Mouse (Mus musculus) midbrain, postnatal 0 days (tissue): ENCODE results near the gene Miga2. TPM values are rescaled to one million over a fixed set of nuclear protein-coding genes. Genes with fewer than 3 reads are reported as not detected.

Experiments
- ATAC-seq: fragments of 200-750 bp; cut with Nextera tagmentation; 2 replicates; pipeline ENCODE4 v1.8.0; 2017; ENCODE audit warnings: moderate number of reproducible peaks, mild to moderate bottlenecking, moderate TSS enrichment, moderate library complexity; ENCODE audit not compliant: low FRiP score
- DNase-seq: peaks from one replicate; pipeline ENCODE4 v3.0.0-alpha.2; 2015; ENCODE audit warnings: low spot score
- H3K27ac ChIP-seq: fragments of 300-500 bp; sonication (generic); 2 replicates; pipeline ENCODE4 v1.5.1; 2014; ENCODE audit warnings: low read depth, mild to moderate bottlenecking, low read length, mixed read lengths
- H3K27me3 ChIP-seq: fragments of 300-500 bp; sonication (generic); 2 replicates; pipeline ENCODE4 v1.6.1; 2014; ENCODE audit warnings: low read length, control low read depth, mixed read lengths; ENCODE audit not compliant: insufficient read depth
- H3K36me3 ChIP-seq: fragments of 300-500 bp; sonication (generic); 2 replicates; pipeline ENCODE4 v1.6.1; 2014; ENCODE audit warnings: low read length, control low read depth, mixed read lengths; ENCODE audit not compliant: insufficient read depth
- H3K4me1 ChIP-seq: fragments of 300-500 bp; sonication (generic); 2 replicates; pipeline ENCODE4 v1.6.1; 2014; ENCODE audit warnings: mild to moderate bottlenecking, control low read depth, antibody characterized with exemption, low read length, mixed read lengths; ENCODE audit not compliant: insufficient read depth
- H3K4me2 ChIP-seq: fragments of 300-500 bp; sonication (generic); 2 replicates; pipeline ENCODE4 v1.6.1; 2014; ENCODE audit warnings: low read depth, mild to moderate bottlenecking, low read length, mixed read lengths; ENCODE audit not compliant: poor library complexity, severe bottlenecking
- H3K4me3 ChIP-seq: fragments of 300-500 bp; sonication (generic); 2 replicates; pipeline ENCODE4 v1.5.1; 2014; ENCODE audit warnings: low read depth, mild to moderate bottlenecking, low read length, moderate library complexity
- H3K9ac ChIP-seq: fragments of 300-500 bp; sonication (generic); replicated peaks from 2 replicates; pipeline ENCODE4 v1.6.1; 2014; ENCODE audit warnings: mild to moderate bottlenecking, low read length, moderate library complexity, mixed read lengths; ENCODE audit not compliant: poor library complexity, severe bottlenecking
- H3K9me3 ChIP-seq: fragments of 300-500 bp; sonication (generic); 2 replicates; pipeline ENCODE4 v1.6.1; 2016; ENCODE audit warnings: low read length, control low read depth
- CTCF ChIP-seq: IDR thresholded peaks from 2 replicates; pipeline ENCODE4 v1.5.1; 2016; ENCODE audit warnings: antibody characterized with exemption, mild to moderate bottlenecking
- WGBS: fragments of 180-500 bp; shearing (Covaris S2); extraction: QIAGEN DNeasy Blood & Tissue Kit; methylation state at CpG from one replicate; pipeline ENCODE4 v1.1.7; 2014; 5-methylcytosine and 5-hydroxymethylcytosine counted together
- polyA plus RNA-seq: library from polyadenylated mRNA; unstranded; fragments of >200 nt; fragmentation: Nextera tagmentation; extraction: Ambion mirVana; gene quantifications from 2 replicates; pipeline ENCODE4 v1.2.1, GENCODE M21; 2015
- total RNA-seq: library from RNA; depleted of rRNA; stranded (reverse); fragments of >200 nt; gene quantifications from 2 replicates; pipeline ENCODE4 v1.2.3, GENCODE M21; 2014

Gene Miga2
- total and polyA plus RNA-seq, 2 experiments from 2014 or later: 28.7 to 64.2 TPM

DNA sequence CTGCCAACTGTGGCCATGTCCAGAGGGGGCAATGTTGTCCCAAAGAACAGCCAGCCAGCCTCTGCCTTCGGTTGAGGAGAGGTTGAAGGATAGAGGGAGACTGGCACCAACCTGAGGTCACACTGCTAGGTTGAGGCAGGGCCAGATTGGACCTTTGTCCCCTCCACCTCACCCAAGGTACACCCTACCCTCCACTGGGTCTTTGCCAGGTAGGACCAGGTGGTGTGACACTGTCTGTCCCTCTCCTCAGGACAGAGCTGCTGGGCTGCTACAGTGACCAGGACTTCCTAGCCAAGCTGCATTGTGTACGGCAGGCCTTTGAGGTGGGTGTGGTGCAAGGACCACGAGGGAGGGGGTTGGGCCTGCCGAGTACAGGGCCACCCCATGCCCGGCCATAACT lies 13.7 kb downstream of the Miga2 start:
- no peaks in the 10 kb centered on the region for H3K4me1 ChIP-seq
- H3K4me2 ChIP-seq: no peak overlapping the region
- H3K27ac ChIP-seq: no peak overlapping the region
- no peak overlapping the region for H3K9ac ChIP-seq
- DNase-seq (no peak), ATAC-seq (no peak)
- no peak overlapping the region for H3K4me3 ChIP-seq
- WGBS: 93% methylated on average over 5 of the region's 5 CpGs
- H3K27me3 ChIP-seq: no peaks in the 10 kb centered on the region
- H3K9me3 ChIP-seq: no peaks in the 10 kb centered on the region
- peaks cover 74% of the 10 kb centered on the region for H3K36me3 ChIP-seq
- TF ChIP-seq CTCF: no peak

DNA sequence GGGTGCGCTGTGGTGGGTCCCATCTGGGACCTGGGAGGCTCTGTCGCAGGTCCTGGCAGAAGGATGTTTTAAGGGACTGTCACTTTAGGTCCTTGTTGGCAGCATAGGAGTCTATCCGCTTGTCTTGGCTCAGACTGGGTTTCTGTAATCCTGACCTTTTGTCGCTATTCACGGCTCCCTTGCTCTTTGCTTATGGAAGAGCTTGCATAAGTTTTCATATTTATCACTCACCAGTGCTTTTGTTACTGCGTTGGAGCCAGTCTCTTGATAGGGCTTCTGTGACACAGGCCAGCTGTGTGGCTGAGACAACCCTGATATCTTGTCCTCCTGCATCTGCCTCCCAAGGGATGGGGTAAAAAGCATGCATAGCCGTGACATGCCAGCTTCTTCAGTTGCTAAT lies 15.3 kb downstream of the Miga2 start:
- no peak for DNase-seq
- no peaks in the 10 kb centered on the region for H3K4me1 ChIP-seq
- no peaks in the 10 kb centered on the region for H3K9me3 ChIP-seq
- no peak overlapping the region for H3K4me3 ChIP-seq
- no peak overlapping the region for H3K9ac ChIP-seq
- no peak for ATAC-seq
- 90% methylated on average over 7 of the region's 7 CpGs for WGBS
- H3K27me3 ChIP-seq: no peaks in the 10 kb centered on the region
- H3K4me2 ChIP-seq: no peak overlapping the region
- peaks cover 74% of the 10 kb centered on the region for H3K36me3 ChIP-seq
- H3K27ac ChIP-seq: no peak overlapping the region
- TF ChIP-seq CTCF: no peak

DNA sequence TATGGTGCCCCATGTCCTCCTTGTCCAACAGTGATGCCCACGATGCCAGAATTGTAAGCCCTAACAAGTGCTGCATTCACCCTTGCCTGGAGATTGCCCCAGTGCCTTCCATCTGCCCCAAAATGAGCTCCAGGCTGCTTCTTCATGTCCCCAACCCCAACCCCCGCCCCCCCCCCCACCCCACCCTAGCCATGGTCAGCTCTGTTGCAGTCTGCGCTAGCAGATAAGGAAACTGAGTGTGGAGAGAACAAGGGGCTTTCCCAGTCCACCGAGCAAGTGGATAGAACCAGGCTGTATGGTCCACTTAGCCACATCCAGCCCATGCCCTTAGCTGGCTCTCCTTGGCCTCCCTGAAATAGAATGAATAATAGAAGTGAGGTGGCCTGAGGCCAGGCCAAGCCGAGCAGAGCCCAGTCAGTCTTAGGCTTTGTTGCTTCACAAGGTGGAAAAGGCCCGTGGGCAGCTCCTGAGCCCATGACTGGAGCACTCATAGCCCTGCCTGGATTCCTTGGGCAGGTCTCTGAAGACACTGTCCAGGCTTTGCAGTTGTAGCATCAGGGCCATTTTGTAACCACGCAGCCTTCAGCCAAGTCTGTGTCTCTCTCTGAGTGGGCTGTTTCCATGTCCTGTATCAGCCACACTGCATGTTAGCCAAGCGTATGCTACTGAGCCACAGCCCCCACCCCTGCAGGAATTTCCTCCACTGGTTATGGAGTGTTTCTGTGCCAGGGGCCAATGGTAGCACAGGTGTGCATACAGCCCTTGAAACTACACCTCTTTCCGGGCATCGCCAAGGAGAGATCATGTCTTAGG lies 16.7 kb downstream of the Miga2 start:
- no peak overlapping the region for H3K4me2 ChIP-seq
- peaks cover 72% of the 10 kb centered on the region for H3K36me3 ChIP-seq
- H3K27me3 ChIP-seq: no peaks in the 10 kb centered on the region
- no peak overlapping the region for H3K4me3 ChIP-seq
- H3K4me1 ChIP-seq: no peaks in the 10 kb centered on the region
- no peak for TF ChIP-seq CTCF
- ATAC-seq (no peak), DNase-seq (no peak)
- no peak overlapping the region for H3K27ac ChIP-seq
- H3K9ac ChIP-seq: no peak overlapping the region
- 95% methylated on average over 10 of the region's 10 CpGs for WGBS
- no peaks in the 10 kb centered on the region for H3K9me3 ChIP-seq

DNA sequence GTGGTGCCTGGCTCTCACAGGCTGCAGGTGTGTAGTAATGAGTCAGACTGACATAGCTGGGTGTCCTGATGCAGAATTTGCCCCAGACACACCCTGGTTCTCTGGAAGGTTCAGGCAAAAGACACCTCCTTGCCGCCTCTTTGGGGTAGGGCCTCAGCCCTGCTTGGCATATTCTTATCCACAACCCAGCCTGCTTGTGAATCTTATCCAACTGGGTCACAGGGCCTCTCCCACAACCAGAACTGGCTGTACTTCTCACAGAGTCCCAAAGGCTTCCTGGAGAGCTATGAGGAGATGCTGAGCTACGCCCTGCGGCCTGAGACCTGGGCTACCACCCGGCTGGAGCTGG lies 17.3 kb downstream of the Miga2 start:
- Histone ChIP-seq H3K4me3 (no peak overlapping the region), H3K9ac (no peak overlapping the region), H3K36me3 (peaks cover 66% of the 10 kb centered on the region), H3K27ac (no peak overlapping the region), H3K27me3 (no peaks in the 10 kb centered on the region), H3K4me2 (no peak overlapping the region), H3K9me3 (no peaks in the 10 kb centered on the region), H3K4me1 (no peaks in the 10 kb centered on the region)
- ATAC-seq (no peak), DNase-seq (no peak)
- WGBS: 95% methylated on average over 4 of the region's 4 CpGs
- no peak for TF ChIP-seq CTCF

DNA sequence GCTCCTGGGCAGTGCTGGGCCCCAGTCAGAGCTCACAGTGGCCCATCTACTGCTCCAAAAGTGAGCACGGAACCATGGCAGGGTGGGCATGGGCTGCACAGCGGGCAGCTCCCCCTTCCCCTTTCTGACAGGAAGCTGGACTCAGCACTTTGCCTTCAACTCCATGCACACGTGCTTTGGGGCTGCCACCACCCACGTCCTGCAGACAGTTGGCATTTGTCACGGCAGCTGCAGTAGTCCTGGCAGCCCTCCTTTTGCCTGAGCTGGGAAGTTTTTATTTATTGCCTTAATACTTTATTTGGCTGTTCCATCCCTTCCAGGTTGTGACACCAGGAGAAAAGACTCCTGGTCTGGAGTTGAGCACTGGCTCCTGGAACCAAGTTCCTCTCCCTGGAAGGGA lies 20.8 kb downstream of the Miga2 start:
- Histone ChIP-seq H3K36me3 (peaks cover 44% of the 10 kb centered on the region), H3K4me1 (no peaks in the 10 kb centered on the region), H3K4me2 (no peak overlapping the region), H3K9ac (no peak overlapping the region), H3K4me3 (no peak overlapping the region), H3K27me3 (no peaks in the 10 kb centered on the region), H3K27ac (no peak overlapping the region), H3K9me3 (no peaks in the 10 kb centered on the region)
- no peak for TF ChIP-seq CTCF
- DNase-seq (no peak), ATAC-seq (no peak)
- WGBS: 84% methylated on average over 5 of the region's 5 CpGs

DNA sequence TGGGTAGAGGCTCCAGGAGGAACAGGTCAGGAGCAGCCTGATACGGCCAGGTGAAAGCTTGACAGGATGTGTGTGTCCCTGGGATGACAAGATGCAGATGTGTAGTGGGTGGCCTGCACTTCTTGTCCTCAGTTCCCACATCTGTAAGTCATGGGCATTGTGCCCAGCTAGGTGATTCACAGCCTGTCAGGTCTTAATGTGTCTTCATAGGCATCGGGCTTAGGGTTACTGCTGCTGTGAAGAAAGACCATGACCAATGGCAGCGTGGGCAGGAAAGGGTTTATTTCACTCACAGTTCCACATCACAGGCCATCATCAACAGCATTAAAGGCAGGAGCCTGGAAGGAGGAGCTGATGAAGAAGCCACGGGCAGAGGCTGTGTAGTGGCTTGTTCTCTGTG lies 21.6 kb downstream of the Miga2 start:
- no peak for TF ChIP-seq CTCF
- Histone ChIP-seq H3K9me3 (no peaks in the 10 kb centered on the region), H3K4me1 (no peaks in the 10 kb centered on the region), H3K9ac (no peak overlapping the region), H3K27ac (no peak overlapping the region), H3K4me2 (no peak overlapping the region), H3K4me3 (no peak overlapping the region), H3K36me3 (peaks cover 38% of the 10 kb centered on the region), H3K27me3 (no peaks in the 10 kb centered on the region)
- 89% methylated on average over 4 of the region's 4 CpGs for WGBS
- DNase-seq (no peak), ATAC-seq (no peak)
